Mouse (Mus musculus) spleen, postnatal 10 days (tissue): Measurements from ENCODE around the gene Slc48a1.

Experiments used
- DNase-seq, 2 experiments: peaks; one replicate each; pipeline ENCODE4 v3.0.0; 2021 to 2022; ENCODE audit warnings: low spot score in 2 of 2

Gene Slc48a1

GRCm38 (mm10) chr15:97781961-97782748 is 3.8 kb downstream of the Slc48a1 start:
- DNase-seq, result no peak

GRCm38 (mm10) chr15:97782749-97783105 is 4.4 kb downstream of the Slc48a1 start:
- peak; percentile 78 to 92 for DNase-seq

- DNase-seq, result peak; percentile 90 to 96
Measured at GRCm38 (mm10) chr15:97784092-97784559, 5.8 kb downstream of the Slc48a1 start.

GRCm38 (mm10) chr15:97784561-97785161 is 6.3 kb downstream of the Slc48a1 start:
- DNase-seq, result peak in 1 of 2 experiments; percentile 67

GRCm38 (mm10) chr15:97785731-97786411 is 7.6 kb downstream of the Slc48a1 start:
- DNase-seq, result peak; percentile 64 to 76

- peak; percentile 51 to 67 for DNase-seq
Measured at GRCm38 (mm10) chr15:97786412-97787112, 8.2 kb downstream of the Slc48a1 start.

GRCm38 (mm10) chr15:97787148-97787798 is 9.0 kb downstream of the Slc48a1 start:
- DNase-seq, result peak in 1 of 2 experiments; percentile 48

GRCm38 (mm10) chr15:97787799-97788667 is 9.7 kb downstream of the Slc48a1 start:
- no peak for DNase-seq

- no peak for DNase-seq
Measured at GRCm38 (mm10) chr15:97788821-97789220, 10.5 kb downstream of the Slc48a1 start.

GRCm38 (mm10) chr15:97789761-97790505 is 11.6 kb downstream of the Slc48a1 start:
- DNase-seq, result peak in 1 of 2 experiments; percentile 76

- no peak for DNase-seq
Measured at GRCm38 (mm10) chr15:97791126-97791700, 12.9 kb downstream of the Slc48a1 start.

GRCm38 (mm10) chr15:97793386-97794153 is 15.2 kb downstream of the Slc48a1 start:
- DNase-seq, result no peak

- DNase-seq, result peak in 1 of 2 experiments; percentile 52
Measured at GRCm38 (mm10) chr15:97794268-97794667, 15.9 kb downstream of the Slc48a1 start.

GRCm38 (mm10) chr15:97795559-97796235 is 17.4 kb downstream of the Slc48a1 start:
- no peak for DNase-seq

- no peak for DNase-seq
Measured at GRCm38 (mm10) chr15:97796674-97797310, 18.5 kb downstream of the Slc48a1 start.

- no peak for DNase-seq
Measured at GRCm38 (mm10) chr15:97798134-97798533, 19.8 kb downstream of the Slc48a1 start.

- no peak for DNase-seq
Measured at GRCm38 (mm10) chr15:97799446-97799845, 21.1 kb downstream of the Slc48a1 start.
